Mouse (Mus musculus): ENCODE results near the gene Rhbdf1. TPM values are rescaled to one million over a fixed set of nuclear protein-coding genes. Genes with fewer than 3 reads are reported as not detected.

Rhbdf1 gene
- total and polyA plus RNA-seq, 3 experiments: 2.9 to 14.3 TPM; not detected in 1

- TF ChIP-seq CTCF (IDR thresholded peaks at IDR 0.05 in 2 of 3, conservative IDR thresholded peaks at IDR 0.05 in 1 of 3; ENCODE audit: control insufficient read depth in 1 of 3, insufficient read depth in 1 of 3, low read depth in 2 of 3, low read length in 3 of 3, poor library complexity in 1 of 3, severe bottlenecking in 1 of 3) (peak; percentile 82 to 96 (median 91)), ZC3H11A (IDR thresholded peaks at IDR 0.05; ENCODE audit: low read depth, low read length) (peak; percentile 46; the same call in 1 of the 2 replicates)
Measured at GRCm38 (mm10) chr11:32161922-32162804, 59.9 kb downstream of the Rhbdf1 start (continued).

- H3K27ac ChIP-seq (ENCODE audit: control insufficient read depth, low read depth, low read length): no peak overlapping the region
- no peaks in the 10 kb centered on the region for H3K79me2 ChIP-seq (ENCODE audit: control insufficient read depth, insufficient read depth, low read length, poor library complexity)
- TF ChIP-seq EP300 (IDR thresholded peaks at IDR 0.05; ENCODE audit: low read depth in 1 of 2, low read length in 2 of 2): no peak
- no peak for TF ChIP-seq MAX (IDR thresholded peaks at IDR 0.05; ENCODE audit: low read length)
- no peak for TF ChIP-seq BHLHE40 (IDR thresholded peaks at IDR 0.05; ENCODE audit: borderline replicate concordance, low read depth, low read length)
- no peak for TF ChIP-seq ZMIZ1 (IDR thresholded peaks at IDR 0.05; ENCODE audit: low read depth, low read length)
- TF ChIP-seq TCF12 (IDR thresholded peaks at IDR 0.05; ENCODE audit: low read depth, low read length): no peak
- no peak for TF ChIP-seq NELFE (IDR thresholded peaks at IDR 0.05; ENCODE audit: low read depth, low read length)
- no peak for TF ChIP-seq UBTF (IDR thresholded peaks at IDR 0.05; ENCODE audit: borderline replicate concordance, insufficient read depth, low read depth, low read length)
- no peak for TF ChIP-seq MAZ (IDR thresholded peaks at IDR 0.05; ENCODE audit: low read depth, low read length)
- no peak for TF ChIP-seq MYB (IDR thresholded peaks at IDR 0.05; ENCODE audit: low read depth, low read length)
- H3K4me1 ChIP-seq (ENCODE audit: control insufficient read depth in 1 of 2, insufficient read depth in 2 of 2, low read length in 2 of 2): no peaks in the 10 kb centered on the region
- no peaks in the 10 kb centered on the region for H3K9me3 ChIP-seq (replicated peaks; ENCODE audit: insufficient read depth, low read length)
- H3K27me3 ChIP-seq (ENCODE audit: control insufficient read depth in 1 of 2, insufficient read depth in 2 of 2, low read length in 2 of 2): peaks cover 7 to 9% of the 10 kb centered on the region in 2 experiments
- no peak for DNase-seq (ENCODE audit: low read depth, low spot score)
- H3K36me3 ChIP-seq (ENCODE audit: control insufficient read depth in 1 of 2, insufficient read depth in 2 of 2, low read length in 2 of 2): no peaks in the 10 kb centered on the region
- H3K4me3 ChIP-seq (ENCODE audit: control insufficient read depth in 1 of 2, insufficient read depth in 1 of 2, low read depth in 2 of 2, low read length in 2 of 2): no peak overlapping the region
- H3K9ac ChIP-seq (ENCODE audit: control insufficient read depth, low read depth, low read length, poor library complexity, severe bottlenecking): no peak overlapping the region
Measured at GRCm38 (mm10) chr11:32161500-32161899, 60.6 kb downstream of the Rhbdf1 start.

- H3K36me3 ChIP-seq (ENCODE audit: control insufficient read depth in 1 of 2, insufficient read depth in 2 of 2, low read length in 2 of 2): no peaks in the 10 kb centered on the region
- no peaks in the 10 kb centered on the region for H3K9me3 ChIP-seq (replicated peaks; ENCODE audit: insufficient read depth, low read length)
- H3K79me2 ChIP-seq (ENCODE audit: control insufficient read depth, insufficient read depth, low read length, poor library complexity): no peaks in the 10 kb centered on the region
- DNase-seq (ENCODE audit: low read depth, low spot score): no peak
- H3K4me1 ChIP-seq (ENCODE audit: control insufficient read depth in 1 of 2, insufficient read depth in 2 of 2, low read length in 2 of 2): no peaks in the 10 kb centered on the region
- H3K9ac ChIP-seq (ENCODE audit: control insufficient read depth, low read depth, low read length, poor library complexity, severe bottlenecking): no peak overlapping the region
- TF ChIP-seq ZMIZ1 (IDR thresholded peaks at IDR 0.05; ENCODE audit: low read depth, low read length): no peak
- TF ChIP-seq NELFE (IDR thresholded peaks at IDR 0.05; ENCODE audit: low read depth, low read length): no peak
- TF ChIP-seq POLR2A (IDR thresholded peaks at IDR 0.05; ENCODE audit: control insufficient read depth in 1 of 2, insufficient read depth in 1 of 2, low read depth in 1 of 2, low read length in 2 of 2, poor library complexity in 1 of 2): no peak
- H3K27me3 ChIP-seq (ENCODE audit: control insufficient read depth in 1 of 2, insufficient read depth in 2 of 2, low read length in 2 of 2): peaks cover 2 to 4% of the 10 kb centered on the region in 2 experiments
- H3K4me3 ChIP-seq (ENCODE audit: control insufficient read depth in 1 of 2, insufficient read depth in 1 of 2, low read depth in 2 of 2, low read length in 2 of 2): no peak overlapping the region
- no peak overlapping the region for H3K27ac ChIP-seq (ENCODE audit: control insufficient read depth, low read depth, low read length)
Measured at GRCm38 (mm10) chr11:32160341-32160740, 61.8 kb downstream of the Rhbdf1 start.

Other genes with a start within 250 kb of the Rhbdf1 start
- gene Nsg2, start 221.8 kb downstream of the Rhbdf1 start, total RNA-seq (2012; rRNA removed): not detected in 2 replicates
- gene Nsg2, start 221.8 kb downstream of the Rhbdf1 start, polyA plus RNA-seq (2012; ENCODE audit: insufficient read depth in 1 of 2, insufficient read length in 2 of 2, low read depth in 1 of 2, low replicate concordance in 2 of 2, missing spikeins in 1 of 2): not detected
- 76.5 and 83.8 TPM in 2 replicates for gene Il9r, start 22.0 kb downstream of the Rhbdf1 start, total RNA-seq (2012; rRNA removed)
- gene Il9r, start 22.0 kb downstream of the Rhbdf1 start, polyA plus RNA-seq (2012; ENCODE audit: insufficient read depth in 1 of 2, insufficient read length in 2 of 2, low read depth in 1 of 2, low replicate concordance in 2 of 2, missing spikeins in 1 of 2): 10 to 100 TPM in 1 of 2 experiments, not detected in 1; 56.9 TPM
- 148 and 158 TPM in 2 replicates for gene Snrnp25, start 16.9 kb downstream of the Rhbdf1 start, total RNA-seq (2012; rRNA removed)
- gene Snrnp25, start 16.9 kb downstream of the Rhbdf1 start, polyA plus RNA-seq (2012; ENCODE audit: insufficient read depth in 1 of 2, insufficient read length in 2 of 2, low read depth in 1 of 2, low replicate concordance in 2 of 2, missing spikeins in 1 of 2): 100 to 1,000 TPM in 1 of 2 experiments, not detected in 1; 130 TPM
- gene Mpg, start 4.2 kb upstream of the Rhbdf1 start, total RNA-seq (2012; rRNA removed): 41.2 and 43.2 TPM in 2 replicates
- 10 to 100 TPM in 1 of 2 experiments, not detected in 1; 42.0 TPM for gene Mpg, start 4.2 kb upstream of the Rhbdf1 start, polyA plus RNA-seq (2012; ENCODE audit: insufficient read depth in 1 of 2, insufficient read length in 2 of 2, low read depth in 1 of 2, low replicate concordance in 2 of 2, missing spikeins in 1 of 2)
- gene Nprl3, start 45.4 kb upstream of the Rhbdf1 start, total RNA-seq (2012; rRNA removed): 12.5 and 14.1 TPM in 2 replicates
- 10 to 100 TPM in 1 of 2 experiments, not detected in 1; 18.4 TPM for gene Nprl3, start 45.4 kb upstream of the Rhbdf1 start, polyA plus RNA-seq (2012; ENCODE audit: insufficient read depth in 1 of 2, insufficient read length in 2 of 2, low read depth in 1 of 2, low replicate concordance in 2 of 2, missing spikeins in 1 of 2)
- not detected in 2 replicates for gene Hba-x, start 54.1 kb upstream of the Rhbdf1 start, total RNA-seq (2012; rRNA removed)
- under 1 TPM in 1 of 2 experiments, not detected in 1; 0.13 TPM for gene Hba-x, start 54.1 kb upstream of the Rhbdf1 start, polyA plus RNA-seq (2012; ENCODE audit: insufficient read depth in 1 of 2, insufficient read length in 2 of 2, low read depth in 1 of 2, low replicate concordance in 2 of 2, missing spikeins in 1 of 2)
- 211 and 272 TPM in 2 replicates for gene Hba-a1, start 61.2 kb upstream of the Rhbdf1 start, total RNA-seq (2012; rRNA removed)
- 100 to 1,000 TPM; 313 to 334 TPM for gene Hba-a1, start 61.2 kb upstream of the Rhbdf1 start, polyA plus RNA-seq (2012; ENCODE audit: insufficient read depth in 1 of 2, insufficient read length in 2 of 2, low read depth in 1 of 2, low replicate concordance in 2 of 2, missing spikeins in 1 of 2)
- 2.3 and 2.5 TPM in 2 replicates for gene Hbq1b, start 64.7 kb upstream of the Rhbdf1 start, total RNA-seq (2012; rRNA removed)
- gene Hbq1b, start 64.7 kb upstream of the Rhbdf1 start, polyA plus RNA-seq (2012; ENCODE audit: insufficient read depth in 1 of 2, insufficient read length in 2 of 2, low read depth in 1 of 2, low replicate concordance in 2 of 2, missing spikeins in 1 of 2): 1 to 10 TPM in 1 of 2 experiments, not detected in 1; 6.5 TPM
- 130 and 202 TPM in 2 replicates for gene Hba-a2, start 74.2 kb upstream of the Rhbdf1 start, total RNA-seq (2012; rRNA removed)
- gene Hba-a2, start 74.2 kb upstream of the Rhbdf1 start, polyA plus RNA-seq (2012; ENCODE audit: insufficient read depth in 1 of 2, insufficient read length in 2 of 2, low read depth in 1 of 2, low replicate concordance in 2 of 2, missing spikeins in 1 of 2): 100 to 1,000 TPM; 313 to 432 TPM
- 0.46 TPM in 1 of 2 replicates, not detected in the other for gene Hbq1a, start 77.8 kb upstream of the Rhbdf1 start, total RNA-seq (2012; rRNA removed)
- gene Hbq1a, start 77.8 kb upstream of the Rhbdf1 start, polyA plus RNA-seq (2012; ENCODE audit: insufficient read depth in 1 of 2, insufficient read length in 2 of 2, low read depth in 1 of 2, low replicate concordance in 2 of 2, missing spikeins in 1 of 2): under 1 TPM in 1 of 2 experiments, not detected in 1; 0.29 TPM
- gene Sh3pxd2b, start 125.5 kb upstream of the Rhbdf1 start, total RNA-seq (2012; rRNA removed): 9.6 and 10.0 TPM in 2 replicates
- 10 to 100 TPM in 1 of 2 experiments, not detected in 1; 17.0 TPM for gene Sh3pxd2b, start 125.5 kb upstream of the Rhbdf1 start, polyA plus RNA-seq (2012; ENCODE audit: insufficient read depth in 1 of 2, insufficient read length in 2 of 2, low read depth in 1 of 2, low replicate concordance in 2 of 2, missing spikeins in 1 of 2)
- gene Ubtd2, start 233.1 kb upstream of the Rhbdf1 start, total RNA-seq (2012; rRNA removed): 22.4 and 25.7 TPM in 2 replicates
- 10 to 100 TPM in 1 of 2 experiments, not detected in 1; 28.7 TPM for gene Ubtd2, start 233.1 kb upstream of the Rhbdf1 start, polyA plus RNA-seq (2012; ENCODE audit: insufficient read depth in 1 of 2, insufficient read length in 2 of 2, low read depth in 1 of 2, low replicate concordance in 2 of 2, missing spikeins in 1 of 2)

Data from MEL (cell line).